Mouse (Mus musculus) small intestine, adult 2 months (tissue): ENCODE data around the gene Gm18336.

Source experiments
- CTCF ChIP-seq: fragments of 200-500 bp; IDR thresholded peaks from 2 replicates; pipeline ENCODE4 v1.5.1; 2012; ENCODE audit warnings: low read depth, mild to moderate bottlenecking, control low read depth, inconsistent platforms, low read length, moderate library complexity, mixed read lengths; ENCODE audit not compliant: insufficient replicate concordance, insufficient read length; ENCODE audit errors: extremely low read depth
- POLR2A ChIP-seq: fragments of 200-500 bp; IDR thresholded peaks from 2 replicates; pipeline ENCODE4 v1.6.1; 2012; ENCODE audit warnings: low read depth, mild to moderate bottlenecking, control low read depth, inconsistent platforms, low read length, moderate library complexity

DNA sequence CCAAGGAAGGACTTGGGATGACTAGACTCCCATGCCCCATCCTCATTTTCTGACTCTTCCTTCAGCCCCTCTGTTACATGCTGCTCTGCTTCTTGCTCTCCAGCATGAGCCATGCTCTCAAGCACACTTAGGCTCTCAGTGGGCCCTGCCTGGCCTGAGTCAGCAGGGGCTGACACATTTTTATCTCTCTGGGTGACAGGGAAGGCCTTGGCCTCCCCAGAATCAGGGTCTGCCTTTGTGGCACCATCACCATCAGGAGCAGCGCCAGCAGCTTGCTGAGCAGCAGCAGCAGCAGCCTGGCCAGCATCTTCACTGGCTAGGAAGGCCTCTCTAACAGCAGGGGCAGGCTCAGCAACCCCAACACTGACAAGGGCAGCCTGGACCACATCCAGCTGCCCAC lies 2.1 kb downstream of the Gm18336 start:
- no peak for TF ChIP-seq POLR2A
- TF ChIP-seq CTCF = no peak
